Mouse (Mus musculus) midbrain, postnatal 0 days (tissue): ENCODE measurements around the gene Ptpn3. TPM values are rescaled to one million over a fixed set of nuclear protein-coding genes. Genes with fewer than 3 reads are reported as not detected.
A peak's percentile ranks its signal among the peaks of the same experiment; 100 is the strongest.

ENCODE experiments used
- ATAC-seq: fragments of 200-750 bp; cut with Nextera tagmentation; 2 replicates; pipeline ENCODE4 v1.8.0; 2017; ENCODE audit warnings: moderate number of reproducible peaks, mild to moderate bottlenecking, moderate TSS enrichment, moderate library complexity; ENCODE audit not compliant: low FRiP score
- DNase-seq: peaks from one replicate; pipeline ENCODE4 v3.0.0-alpha.2; 2015; ENCODE audit warnings: low spot score
- H3K27ac ChIP-seq: fragments of 300-500 bp; sonication (generic); 2 replicates; pipeline ENCODE4 v1.5.1; 2014; ENCODE audit warnings: low read depth, mild to moderate bottlenecking, low read length, mixed read lengths
- H3K27me3 ChIP-seq: fragments of 300-500 bp; sonication (generic); 2 replicates; pipeline ENCODE4 v1.6.1; 2014; ENCODE audit warnings: low read length, control low read depth, mixed read lengths; ENCODE audit not compliant: insufficient read depth
- H3K36me3 ChIP-seq: fragments of 300-500 bp; sonication (generic); 2 replicates; pipeline ENCODE4 v1.6.1; 2014; ENCODE audit warnings: low read length, control low read depth, mixed read lengths; ENCODE audit not compliant: insufficient read depth
- H3K4me1 ChIP-seq: fragments of 300-500 bp; sonication (generic); 2 replicates; pipeline ENCODE4 v1.6.1; 2014; ENCODE audit warnings: mild to moderate bottlenecking, control low read depth, antibody characterized with exemption, low read length, mixed read lengths; ENCODE audit not compliant: insufficient read depth
- H3K4me2 ChIP-seq: fragments of 300-500 bp; sonication (generic); 2 replicates; pipeline ENCODE4 v1.6.1; 2014; ENCODE audit warnings: low read depth, mild to moderate bottlenecking, low read length, mixed read lengths; ENCODE audit not compliant: poor library complexity, severe bottlenecking
- H3K4me3 ChIP-seq: fragments of 300-500 bp; sonication (generic); 2 replicates; pipeline ENCODE4 v1.5.1; 2014; ENCODE audit warnings: low read depth, mild to moderate bottlenecking, low read length, moderate library complexity
- H3K9ac ChIP-seq: fragments of 300-500 bp; sonication (generic); replicated peaks from 2 replicates; pipeline ENCODE4 v1.6.1; 2014; ENCODE audit warnings: mild to moderate bottlenecking, low read length, moderate library complexity, mixed read lengths; ENCODE audit not compliant: poor library complexity, severe bottlenecking
- H3K9me3 ChIP-seq: fragments of 300-500 bp; sonication (generic); 2 replicates; pipeline ENCODE4 v1.6.1; 2016; ENCODE audit warnings: low read length, control low read depth
- CTCF ChIP-seq: IDR thresholded peaks from 2 replicates; pipeline ENCODE4 v1.5.1; 2016; ENCODE audit warnings: antibody characterized with exemption, mild to moderate bottlenecking
- WGBS: fragments of 180-500 bp; shearing (Covaris S2); extraction: QIAGEN DNeasy Blood & Tissue Kit; methylation state at CpG from one replicate; pipeline ENCODE4 v1.1.7; 2014; 5-methylcytosine and 5-hydroxymethylcytosine counted together
- polyA plus RNA-seq: library from polyadenylated mRNA; unstranded; fragments of >200 nt; fragmentation: Nextera tagmentation; extraction: Ambion mirVana; gene quantifications from 2 replicates; pipeline ENCODE4 v1.2.1, GENCODE M21; 2015
- total RNA-seq: library from RNA; depleted of rRNA; stranded (reverse); fragments of >200 nt; gene quantifications from 2 replicates; pipeline ENCODE4 v1.2.3, GENCODE M21; 2014

Ptpn3 gene
- total and polyA plus RNA-seq, 2 experiments from 2014 or later, result 1.9 to 6.2 TPM

- 70% methylated on average over 10 of the region's 10 CpGs for WGBS
- peak; percentile 42 for TF ChIP-seq CTCF
- Histone ChIP-seq H3K36me3 (no peaks in the 10 kb centered on the region), H3K27ac (no peak overlapping the region), H3K9me3 (no peaks in the 10 kb centered on the region), H3K4me2 (no peak overlapping the region), H3K27me3 (no peaks in the 10 kb centered on the region), H3K4me1 (no peaks in the 10 kb centered on the region), H3K4me3 (no peak overlapping the region), H3K9ac (no peak overlapping the region)
- DNase-seq (peak; percentile 40), ATAC-seq (no peak)
These were observed 60.7 kb downstream of the Ptpn3 start for GRCm38 (mm10) chr4:57240934-57241333.

- ATAC-seq (no peak), DNase-seq (peak; percentile 58)
- TF ChIP-seq CTCF, result no peak
- no peaks in the 10 kb centered on the region for H3K27me3 ChIP-seq
- H3K36me3 ChIP-seq, result no peaks in the 10 kb centered on the region
- H3K4me1 ChIP-seq, result no peaks in the 10 kb centered on the region
- no peaks in the 10 kb centered on the region for H3K9me3 ChIP-seq
- no peak overlapping the region for H3K4me2 ChIP-seq
- 63% methylated on average over 7 of the region's 7 CpGs for WGBS
- no peak overlapping the region for H3K27ac ChIP-seq
- H3K4me3 ChIP-seq, result no peak overlapping the region
- no peak overlapping the region for H3K9ac ChIP-seq
These were observed 61.5 kb downstream of the Ptpn3 start for GRCm38 (mm10) chr4:57240100-57240499.

- no peak overlapping the region for H3K4me3 ChIP-seq
- WGBS, result 76% methylated on average over 6 of the region's 6 CpGs
- ATAC-seq (no peak), DNase-seq (no peak)
- H3K4me1 ChIP-seq, result no peaks in the 10 kb centered on the region
- H3K36me3 ChIP-seq, result no peaks in the 10 kb centered on the region
- no peaks in the 10 kb centered on the region for H3K27me3 ChIP-seq
- no peak overlapping the region for H3K4me2 ChIP-seq
- no peaks in the 10 kb centered on the region for H3K9me3 ChIP-seq
- no peak for TF ChIP-seq CTCF
- H3K27ac ChIP-seq, result no peak overlapping the region
- no peak overlapping the region for H3K9ac ChIP-seq
These were observed 62.5 kb downstream of the Ptpn3 start for GRCm38 (mm10) chr4:57239112-57239511.

GRCm38 (mm10) chr4:57238118-57238517 is 63.5 kb downstream of the Ptpn3 start:
- H3K27ac ChIP-seq, result no peak overlapping the region
- ATAC-seq (no peak), DNase-seq (no peak)
- no peaks in the 10 kb centered on the region for H3K36me3 ChIP-seq
- H3K27me3 ChIP-seq, result no peaks in the 10 kb centered on the region
- no peak overlapping the region for H3K4me3 ChIP-seq
- no peak overlapping the region for H3K9ac ChIP-seq
- no peak overlapping the region for H3K4me2 ChIP-seq
- 80% methylated on average over 7 of the region's 7 CpGs for WGBS
- TF ChIP-seq CTCF, result no peak
- no peaks in the 10 kb centered on the region for H3K9me3 ChIP-seq
- no peaks in the 10 kb centered on the region for H3K4me1 ChIP-seq

- Histone ChIP-seq H3K4me1 (no peaks in the 10 kb centered on the region), H3K9ac (no peak overlapping the region), H3K27ac (no peak overlapping the region), H3K27me3 (no peaks in the 10 kb centered on the region), H3K36me3 (no peaks in the 10 kb centered on the region), H3K4me3 (no peak overlapping the region), H3K9me3 (no peaks in the 10 kb centered on the region), H3K4me2 (no peak overlapping the region)
- no peak for TF ChIP-seq CTCF
- peak; percentile 62 for DNase-seq
- ATAC-seq, result no peak
- WGBS, result 63% methylated on average over 5 of the region's 5 CpGs
These were observed 65.1 kb downstream of the Ptpn3 start for GRCm38 (mm10) chr4:57236513-57236912.

- WGBS, result 62% methylated on average over 4 of the region's 4 CpGs
- no peaks in the 10 kb centered on the region for H3K4me1 ChIP-seq
- DNase-seq, result no peak
- no peaks in the 10 kb centered on the region for H3K27me3 ChIP-seq
- no peak overlapping the region for H3K4me2 ChIP-seq
- no peak overlapping the region for H3K4me3 ChIP-seq
- TF ChIP-seq CTCF, result no peak
- no peak overlapping the region for H3K9ac ChIP-seq
- ATAC-seq, result no peak
- H3K27ac ChIP-seq, result no peak overlapping the region
- no peaks in the 10 kb centered on the region for H3K36me3 ChIP-seq
- no peaks in the 10 kb centered on the region for H3K9me3 ChIP-seq
These were observed 65.9 kb downstream of the Ptpn3 start for GRCm38 (mm10) chr4:57235741-57236140.
